Mouse (Mus musculus) midbrain, embryonic 15.5 days (tissue): ENCODE measurements around the gene Abce1. TPM values are rescaled to one million over a fixed set of nuclear protein-coding genes. Genes with fewer than 3 reads are reported as not detected.
"Not testable (repeated sequence)": the region's sequence is repeated elsewhere in the genome, so short reads cannot be mapped to it uniquely, and the experiment has no call there.

Source experiments
- ATAC-seq: fragments of 200-750 bp; cut with Nextera tagmentation; replicated peaks from 2 replicates; pipeline ENCODE4 v1.8.0; 2017; ENCODE audit warnings: moderate TSS enrichment
- H3K27ac ChIP-seq: fragments of 300-500 bp; sonication (generic); 2 replicates; pipeline ENCODE4 v1.5.1; 2015; ENCODE audit warnings: mild to moderate bottlenecking, inconsistent platforms
- H3K27me3 ChIP-seq: fragments of 300-500 bp; sonication (generic); replicated peaks from 2 replicates; pipeline ENCODE4 v1.6.1; 2015; ENCODE audit warnings: inconsistent platforms
- H3K36me3 ChIP-seq: fragments of 300-500 bp; sonication (generic); replicated peaks from 2 replicates; pipeline ENCODE4 v1.6.1; 2015; ENCODE audit warnings: inconsistent platforms
- H3K4me1 ChIP-seq: fragments of 300-500 bp; sonication (generic); 2 replicates; pipeline ENCODE4 v1.6.1; 2015; ENCODE audit warnings: inconsistent platforms
- H3K4me2 ChIP-seq: fragments of 300-500 bp; sonication (generic); 2 replicates; pipeline ENCODE4 v1.6.1; 2015; ENCODE audit warnings: inconsistent platforms, mild to moderate bottlenecking, moderate library complexity
- H3K4me3 ChIP-seq: fragments of 300-500 bp; sonication (generic); 2 replicates; pipeline ENCODE4 v1.5.1; 2015; ENCODE audit warnings: mild to moderate bottlenecking, inconsistent platforms
- H3K9ac ChIP-seq: fragments of 300-500 bp; sonication (generic); 2 replicates; pipeline ENCODE4 v1.6.1; 2015; ENCODE audit warnings: mild to moderate bottlenecking, inconsistent platforms
- H3K9me3 ChIP-seq: fragments of 300-500 bp; sonication (generic); 2 replicates; pipeline ENCODE4 v1.6.1; 2016; ENCODE audit warnings: inconsistent platforms
- WGBS: fragments of 180-500 bp; shearing (Covaris S2); methylation state at CpG from one replicate; pipeline ENCODE4 v1.1.7; 2015; ENCODE audit warnings: mixed read lengths; 5-methylcytosine and 5-hydroxymethylcytosine counted together
- polyA plus RNA-seq: library from polyadenylated mRNA; unstranded; fragments of >200 nt; fragmentation: Nextera tagmentation; extraction: Ambion mirVana; gene quantifications from 2 replicates; pipeline ENCODE4 v1.2.1, GENCODE M21; 2015

Abce1 gene
- polyA plus RNA-seq, 1 experiment from 2014 or later = 77.9 TPM

DNA sequence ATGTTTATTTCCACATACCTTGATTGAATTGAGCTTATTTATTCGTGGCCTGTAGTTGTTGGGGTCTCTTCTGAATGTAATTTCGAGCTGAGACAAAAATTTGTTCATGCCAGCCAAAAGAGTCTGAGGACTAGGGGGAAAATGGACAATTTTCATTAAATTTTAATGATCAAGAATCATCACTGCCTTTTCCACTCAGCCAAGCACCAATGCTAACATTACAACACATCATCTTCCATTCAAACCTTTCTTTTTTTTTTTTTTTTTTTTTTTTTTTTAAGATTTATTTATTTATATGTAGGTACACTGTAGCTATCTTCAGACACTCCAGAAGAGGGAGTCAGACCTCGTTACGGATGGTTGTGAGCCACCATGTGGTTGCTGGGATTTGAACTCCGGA, 25.6 kb downstream of the Abce1 start:
- not testable (repeated sequence) for H3K9ac ChIP-seq, H3K4me2 ChIP-seq, ATAC-seq, H3K27ac ChIP-seq, H3K4me1 ChIP-seq, H3K4me3 ChIP-seq, H3K27me3 ChIP-seq, H3K9me3 ChIP-seq
- peaks cover 44% of the 10 kb centered on the region for H3K36me3 ChIP-seq
- whole genome bisulfite sequencing = 97% methylated on average over 5 of the region's 5 CpGs

- Histone ChIP-seq H3K27me3 (no peaks in the 10 kb centered on the region), H3K9ac (no peak overlapping the region), H3K9me3 (no peaks in the 10 kb centered on the region), H3K4me3 (peak overlapping the region; percentile 29), H3K36me3 (peaks cover 15% of the 10 kb centered on the region), H3K4me1 (peaks cover 4% of the 10 kb centered on the region; the same call in 1 of the 2 replicates), H3K27ac (no peak overlapping the region), H3K4me2 (peak overlapping the region; percentile 49)
- 44% methylated on average over 2 of the region's 2 CpGs for WGBS
- ATAC-seq = peak; percentile 65; the same call in 1 of the 2 replicates
These were observed 30.6 kb downstream of the Abce1 start for GRCm38 (mm10) chr8:79680965-79681364.

GRCm38 (mm10) chr8:79680555-79680954, 31.0 kb downstream of the Abce1 start:
- Histone ChIP-seq H3K4me2 (peak overlapping the region; percentile 49), H3K4me1 (peaks cover 4% of the 10 kb centered on the region; the same call in 1 of the 2 replicates), H3K27me3 (no peaks in the 10 kb centered on the region), H3K4me3 (peak overlapping the region; percentile 29), H3K9ac (no peak overlapping the region), H3K9me3 (no peaks in the 10 kb centered on the region), H3K27ac (no peak overlapping the region), H3K36me3 (peaks cover 15% of the 10 kb centered on the region)
- peak; percentile 50; the same call in 1 of the 2 replicates for ATAC-seq
- 12% methylated on average over 34 of the region's 34 CpGs for WGBS

- not testable (repeated sequence) for H3K27ac ChIP-seq, H3K9ac ChIP-seq, H3K27me3 ChIP-seq, H3K4me3 ChIP-seq, H3K4me1 ChIP-seq, ATAC-seq, H3K9me3 ChIP-seq
- peaks cover 15% of the 10 kb centered on the region for H3K36me3 ChIP-seq
- peak overlapping the region; percentile 49 for H3K4me2 ChIP-seq
- 46% methylated on average over 10 of the region's 10 CpGs for WGBS
These were observed 31.5 kb downstream of the Abce1 start for GRCm38 (mm10) chr8:79680083-79680482.

DNA sequence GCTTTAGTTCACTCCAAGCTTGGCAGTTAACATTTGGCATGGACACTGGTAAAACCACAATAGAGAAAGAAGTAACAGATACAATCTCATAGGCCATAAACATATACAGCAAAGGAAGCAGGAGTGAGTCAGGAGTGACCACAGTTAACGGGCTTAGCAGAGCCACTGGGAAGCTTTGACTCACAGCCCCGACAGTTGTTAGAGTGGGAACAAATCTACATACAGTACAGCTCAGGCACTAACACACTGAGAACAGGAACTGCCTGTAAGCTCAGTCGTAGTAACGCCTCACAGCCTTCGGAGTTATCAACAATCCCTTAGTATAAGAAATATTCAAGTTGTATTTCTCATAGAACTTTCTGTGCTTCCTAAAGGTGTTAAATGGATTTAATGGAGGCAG, 32.5 kb downstream of the Abce1 start:
- Histone ChIP-seq H3K27ac (no peak overlapping the region), H3K4me3 (no peak overlapping the region), H3K27me3 (no peaks in the 10 kb centered on the region), H3K4me1 (peaks cover 4% of the 10 kb centered on the region; the same call in 1 of the 2 replicates), H3K4me2 (no peak overlapping the region), H3K36me3 (peaks cover 9% of the 10 kb centered on the region), H3K9ac (no peak overlapping the region), H3K9me3 (no peaks in the 10 kb centered on the region)
- ATAC-seq = no peak
- WGBS = 66% methylated on average over 5 of the region's 5 CpGs

DNA sequence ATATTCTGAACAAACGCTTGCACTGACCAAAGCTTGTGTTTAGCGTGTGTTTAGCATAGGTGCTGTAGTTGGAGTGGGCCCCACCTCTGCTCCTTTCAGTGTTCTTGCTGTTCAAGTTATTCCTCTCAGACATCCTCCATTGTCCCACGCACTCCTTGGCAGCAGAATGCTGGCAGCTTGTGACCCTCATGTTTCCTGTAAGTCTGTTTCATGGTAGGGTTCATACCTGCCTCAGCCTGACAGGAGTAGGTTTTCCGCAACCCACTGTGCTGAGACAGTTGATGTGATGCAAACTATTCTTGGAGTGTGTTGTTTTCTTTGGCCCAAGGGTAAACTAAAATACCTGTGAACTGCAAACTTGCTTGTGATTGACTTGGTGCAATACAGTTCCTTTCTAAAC, 35.1 kb downstream of the Abce1 start:
- no peak overlapping the region for H3K4me2 ChIP-seq
- no peak for ATAC-seq
- no peak overlapping the region for H3K4me3 ChIP-seq
- H3K9ac ChIP-seq = no peak overlapping the region
- peaks cover 4% of the 10 kb centered on the region; the same call in 1 of the 2 replicates for H3K4me1 ChIP-seq
- 90% methylated on average over 4 of the region's 4 CpGs for WGBS
- peaks cover 17% of the 10 kb centered on the region for H3K36me3 ChIP-seq
- H3K27me3 ChIP-seq = no peaks in the 10 kb centered on the region
- H3K9me3 ChIP-seq = no peaks in the 10 kb centered on the region
- H3K27ac ChIP-seq = no peak overlapping the region

- H3K27me3 ChIP-seq, H3K4me3 ChIP-seq, H3K9me3 ChIP-seq, H3K9ac ChIP-seq, H3K4me1 ChIP-seq, ATAC-seq, H3K27ac ChIP-seq, H3K4me2 ChIP-seq: not testable (repeated sequence)
- WGBS = 85% methylated on average over 4 of the region's 4 CpGs
- peaks cover 14% of the 10 kb centered on the region; the same call in 1 of the 2 replicates for H3K36me3 ChIP-seq
These were observed 52.8 kb downstream of the Abce1 start for GRCm38 (mm10) chr8:79658715-79659114.

GRCm38 (mm10) chr8:79653736-79654135, 57.8 kb downstream of the Abce1 start:
- Histone ChIP-seq H3K36me3 (no peaks in the 10 kb centered on the region; the same call in 1 of the 2 replicates), H3K4me1 (no peaks in the 10 kb centered on the region), H3K27ac (no peak overlapping the region), H3K27me3 (no peaks in the 10 kb centered on the region), H3K9me3 (no peaks in the 10 kb centered on the region), H3K9ac (no peak overlapping the region), H3K4me3 (no peak overlapping the region), H3K4me2 (no peak overlapping the region)
- WGBS = 94% methylated on average over 4 of the region's 4 CpGs
- ATAC-seq = no peak

- H3K9ac ChIP-seq = no peak overlapping the region
- no peaks in the 10 kb centered on the region for H3K4me1 ChIP-seq
- no peaks in the 10 kb centered on the region for H3K27me3 ChIP-seq
- ATAC-seq = no peak
- WGBS = 87% methylated on average over 1 of the region's 1 CpGs
- H3K4me3 ChIP-seq = no peak overlapping the region
- peaks cover 2% of the 10 kb centered on the region; the same call in 1 of the 2 replicates for H3K36me3 ChIP-seq
- no peak overlapping the region for H3K27ac ChIP-seq
- no peaks in the 10 kb centered on the region for H3K9me3 ChIP-seq
- no peak overlapping the region for H3K4me2 ChIP-seq
These were observed 61.3 kb downstream of the Abce1 start for GRCm38 (mm10) chr8:79650158-79650814.

GRCm38 (mm10) chr8:79649569-79649968, 62.0 kb downstream of the Abce1 start:
- Histone ChIP-seq H3K4me2 (no peak overlapping the region), H3K9me3 (no peaks in the 10 kb centered on the region), H3K27me3 (no peaks in the 10 kb centered on the region), H3K36me3 (peaks cover 2% of the 10 kb centered on the region; the same call in 1 of the 2 replicates), H3K4me3 (no peak overlapping the region), H3K9ac (no peak overlapping the region), H3K4me1 (no peaks in the 10 kb centered on the region), H3K27ac (no peak overlapping the region)
- ATAC-seq = no peak
- WGBS = 94% methylated on average over 4 of the region's 4 CpGs

DNA sequence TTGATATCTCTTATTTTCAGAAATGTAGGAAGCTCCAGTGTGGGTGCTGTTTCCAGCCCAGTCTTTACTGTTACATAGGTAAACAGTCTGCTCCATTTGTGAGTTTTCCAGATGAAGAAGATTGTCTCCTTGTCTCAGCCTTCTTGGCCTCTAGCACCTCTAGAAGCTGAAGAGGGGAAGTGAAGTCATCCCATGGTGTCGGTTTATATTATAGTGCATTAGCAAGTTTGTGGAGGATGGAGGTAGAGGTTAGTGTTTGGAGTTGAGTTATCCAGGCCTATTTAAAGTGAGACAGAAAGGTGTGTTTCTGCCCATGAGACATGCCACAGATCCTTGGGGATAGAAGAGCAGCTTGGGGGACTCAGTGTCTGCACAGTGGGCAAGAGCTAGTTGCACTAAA, 70.4 kb downstream of the Abce1 start:
- WGBS = 26% methylated on average over 1 of the region's 1 CpGs
- H3K4me2 ChIP-seq = peak overlapping the region; percentile 78
- H3K27me3 ChIP-seq = no peaks in the 10 kb centered on the region
- no peak for ATAC-seq
- H3K36me3 ChIP-seq = no peaks in the 10 kb centered on the region; the same call in 1 of the 2 replicates
- no peak overlapping the region for H3K27ac ChIP-seq
- peak overlapping the region; percentile 73 for H3K4me3 ChIP-seq
- H3K9me3 ChIP-seq = no peaks in the 10 kb centered on the region
- peak overlapping the region; percentile 17; the same call in 1 of the 2 replicates for H3K9ac ChIP-seq
- H3K4me1 ChIP-seq = peaks cover 32% of the 10 kb centered on the region

DNA sequence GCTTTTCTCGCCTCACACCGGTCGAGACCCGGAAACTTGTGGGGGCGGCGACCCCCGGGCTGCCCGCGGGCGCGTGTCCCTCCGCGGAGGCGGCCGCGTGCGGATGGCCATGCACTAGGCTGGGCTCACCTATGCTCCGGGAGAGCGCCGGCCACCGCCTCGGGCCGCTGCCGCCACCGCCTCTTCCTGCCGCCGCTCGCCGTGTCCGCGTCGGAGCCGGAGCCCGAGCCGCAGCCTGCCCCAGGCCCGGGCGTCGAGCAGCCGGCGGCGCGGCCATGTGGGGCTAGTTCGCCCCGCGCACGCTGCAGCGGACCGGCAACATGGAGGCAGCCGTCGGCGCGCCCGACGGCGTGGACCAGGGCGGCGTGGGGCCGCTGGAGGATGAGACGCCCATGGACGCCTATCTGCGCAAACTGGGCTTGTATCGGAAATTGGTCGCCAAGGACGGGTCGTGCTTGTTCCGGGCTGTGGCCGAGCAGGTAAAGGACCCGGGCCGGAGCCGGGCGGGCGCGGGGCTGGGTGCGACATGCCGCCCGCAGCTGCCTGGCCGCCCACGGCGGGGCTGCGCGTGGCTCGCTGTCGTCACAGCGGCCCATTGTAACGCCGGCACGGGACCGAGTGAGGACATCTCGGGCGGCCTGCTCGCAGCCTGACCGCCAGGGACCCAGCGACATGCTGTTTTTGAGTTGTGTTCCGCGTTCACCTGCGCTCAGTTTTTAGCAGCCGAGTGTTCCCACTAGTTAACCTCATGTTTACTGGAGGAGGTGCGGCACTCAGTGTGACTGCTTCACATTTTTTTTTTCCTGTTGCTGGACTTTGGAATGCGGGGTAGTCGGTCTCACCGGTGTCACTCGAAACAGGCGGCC, 71.7 kb downstream of the Abce1 start, which contains the start of gene Otud4:
TSS of gene Otud4 (plus strand) at position 33 of the 866 bp plus-strand sequence.
- Histone ChIP-seq H3K4me2 (peak within 1 kb of the TSS; percentile 78), H3K36me3 (no peaks in the 10 kb centered on the region), H3K9ac (peak within 1 kb of the TSS; percentile 92), H3K4me1 (peaks cover 32% of the 10 kb centered on the region), H3K9me3 (no peaks in the 10 kb centered on the region), H3K4me3 (peak within 1 kb of the TSS; percentile 73), H3K27me3 (no peaks in the 10 kb centered on the region), H3K27ac (peak within 1 kb of the TSS; percentile 94)
- ATAC-seq = peak; percentile 73
- WGBS = under 1% methylated on average over 103 of the region's 103 CpGs
